Mouse (Mus musculus) neutrophil, adult 83 days (primary cell): ENCODE data around the gene Ms4a13. TPM values are rescaled to one million over a fixed set of nuclear protein-coding genes. Genes with fewer than 3 reads are reported as not detected.

ENCODE experiments used
- total RNA-seq, 2 experiments: library from RNA; stranded (reverse); gene quantifications; one replicate each; pipeline ENCODE4 v1.2.4; 2023

The Ms4a13 gene
- not detected for total RNA-seq

DNA sequence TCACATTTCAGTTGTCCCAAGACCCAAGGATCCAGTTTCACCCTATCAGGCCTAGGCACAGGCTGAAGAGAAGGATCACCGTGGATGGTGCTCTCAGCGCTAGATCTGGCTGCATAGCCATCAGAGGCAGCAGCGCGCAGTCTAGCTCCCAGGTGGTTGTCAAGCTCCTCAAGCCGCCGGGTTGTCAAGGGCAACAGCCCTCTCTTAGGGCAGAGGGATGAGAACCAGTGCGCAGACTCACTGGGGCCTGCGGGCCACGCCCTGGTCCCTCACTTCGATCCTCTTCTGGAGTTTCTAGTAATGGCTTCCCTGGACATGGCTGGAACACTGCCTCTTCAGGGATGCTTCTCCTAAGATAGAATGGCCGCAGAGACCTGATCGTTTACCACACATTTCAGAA is at the start of gene Ms4a13:
Gene Ms4a13 (minus strand): TSS at position 192 of the 400 bp plus-strand sequence.

DNA sequence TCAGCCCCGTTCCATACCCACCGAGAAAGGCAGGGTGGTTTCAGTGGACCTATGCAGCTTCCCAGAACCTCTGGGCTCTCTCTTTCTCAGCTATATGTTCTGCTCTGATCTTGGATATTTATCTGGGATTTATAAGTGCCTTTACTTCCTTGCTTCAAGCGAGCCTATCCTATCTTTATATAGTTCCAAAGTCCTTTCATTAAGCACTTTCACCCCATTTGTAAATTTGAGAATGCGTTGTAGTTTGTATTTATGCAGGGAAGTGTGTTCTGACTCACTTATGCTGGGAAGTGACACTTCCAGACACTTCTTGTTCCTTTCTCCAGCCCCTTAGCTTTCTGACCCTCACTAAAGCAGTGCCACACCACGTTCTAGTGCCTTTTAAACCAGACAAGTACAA is 35.8 kb upstream of the Ms4a13 start, which contains the start of gene Ms4a12:
Gene Ms4a12 (minus strand): TSS at position 101 of the 400 bp plus-strand sequence.

DNA sequence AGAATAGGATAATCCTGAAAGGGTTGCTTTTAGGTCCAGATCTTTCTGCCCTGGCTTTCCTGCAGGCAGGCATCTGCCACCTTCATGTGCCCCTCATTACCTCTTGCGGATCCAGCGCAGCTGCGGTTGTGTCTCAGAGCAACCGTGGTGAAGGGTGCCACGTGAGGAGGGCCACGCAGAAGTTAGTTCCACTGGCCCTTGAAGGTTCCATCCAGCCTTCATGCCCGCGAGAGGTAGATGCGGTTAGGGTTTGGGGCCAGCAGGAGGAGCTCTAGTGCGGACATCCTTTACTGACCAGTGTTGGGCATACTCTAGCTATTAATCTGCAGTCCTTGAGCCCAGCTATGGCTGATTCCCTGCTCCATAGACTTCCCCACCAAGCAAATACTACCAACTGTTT is 31.4 kb downstream of the Ms4a13 start, which contains the start of gene 1700025F22Rik:
Gene 1700025F22Rik (minus strand): TSS at position 149 of the 400 bp plus-strand sequence.

DNA sequence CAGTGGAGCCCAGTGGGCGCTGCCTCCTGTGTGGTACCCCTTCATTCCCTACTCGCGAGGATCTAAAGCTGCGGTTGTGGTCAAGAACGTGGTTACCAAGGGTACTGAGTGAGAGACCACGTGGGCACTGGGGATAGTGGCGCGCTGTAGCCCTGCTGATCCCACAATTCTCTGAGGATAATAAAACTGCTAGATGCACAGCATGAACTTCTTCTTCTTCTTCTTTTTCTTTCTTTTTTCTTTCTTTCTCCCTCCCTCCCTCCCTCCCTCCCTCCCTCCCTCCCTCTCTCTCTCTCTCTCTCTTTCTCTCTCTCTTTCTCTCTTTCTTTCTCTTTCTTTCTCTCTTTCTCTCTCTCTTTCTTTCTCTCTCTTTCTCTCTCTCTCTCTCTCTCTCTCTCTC is 65.8 kb downstream of the Ms4a13 start, which contains the start of gene 1700017D01Rik:
Gene 1700017D01Rik (minus strand): TSS at position 101 of the 400 bp plus-strand sequence.

Other genes starting within 250 kb of the Ms4a13 start
- 10 to 100 TPM; 10.7 to 11.5 TPM for gene Ccdc86, start 247.5 kb downstream of the Ms4a13 start, total RNA-seq
- not detected for gene Ms4a10, start 222.1 kb downstream of the Ms4a13 start, total RNA-seq
- not detected for gene Ms4a15, start 203.5 kb downstream of the Ms4a13 start, total RNA-seq
- not detected for gene Ms4a18, start 178.7 kb downstream of the Ms4a13 start, total RNA-seq
- gene Ms4a8a, start 115.6 kb downstream of the Ms4a13 start, total RNA-seq = 10 to 100 TPM; 41.2 to 41.4 TPM
- not detected for gene 1700017D01Rik, start 65.9 kb downstream of the Ms4a13 start, total RNA-seq
- gene 1700025F22Rik, start 31.4 kb downstream of the Ms4a13 start, total RNA-seq = not detected
- gene Ms4a12, start 35.7 kb upstream of the Ms4a13 start, total RNA-seq = not detected
- 1 to 10 TPM; 1.1 to 3.0 TPM for gene Ms4a1, start 69.5 kb upstream of the Ms4a13 start, total RNA-seq
- gene Ms4a5, start 87.1 kb upstream of the Ms4a13 start, total RNA-seq = not detected
- gene Ms4a14, start 117.7 kb upstream of the Ms4a13 start, total RNA-seq = not detected
- not detected for gene Ms4a7, start 139.4 kb upstream of the Ms4a13 start, total RNA-seq
- 10 to 100 TPM; 12.6 to 26.8 TPM for gene Ms4a4a, start 178.8 kb upstream of the Ms4a13 start, total RNA-seq
- 10 to 100 TPM; 44.8 to 48.7 TPM for gene Ms4a4c, start 208.0 kb upstream of the Ms4a13 start, total RNA-seq
- gene Ms4a4b, start 246.8 kb upstream of the Ms4a13 start, total RNA-seq = 10 to 100 TPM; 11.0 to 11.5 TPM